Mouse (Mus musculus): Measurements from ENCODE around the gene Lpp. TPM values are rescaled to one million over a fixed set of nuclear protein-coding genes. Genes with fewer than 3 reads are reported as not detected.

Lpp gene
- total RNA-seq, 2 experiments from 2014 or later, result 32.5 to 60.6 TPM

GRCm38 (mm10) chr16:24656752-24657151 lies 263.4 kb downstream of the Lpp start:
- DNase-seq (ENCODE audit: low spot score in 2 of 2), result no peak

GRCm38 (mm10) chr16:24659049-24659448 lies 265.7 kb downstream of the Lpp start:
- DNase-seq (ENCODE audit: low spot score in 2 of 2), result no peak

GRCm38 (mm10) chr16:24664131-24664530 lies 270.8 kb downstream of the Lpp start:
- DNase-seq (ENCODE audit: low spot score in 2 of 2), result no peak

GRCm38 (mm10) chr16:24669718-24670460 lies 276.6 kb downstream of the Lpp start:
- no peak for DNase-seq (ENCODE audit: low spot score in 2 of 2)

GRCm38 (mm10) chr16:24678942-24679341 lies 285.6 kb downstream of the Lpp start:
- no peak for DNase-seq (ENCODE audit: low spot score in 2 of 2)

- DNase-seq (ENCODE audit: low spot score in 2 of 2), result no peak
These were observed 301.8 kb downstream of the Lpp start for GRCm38 (mm10) chr16:24695062-24695461.

- no peak for DNase-seq (ENCODE audit: low spot score in 2 of 2)
These were observed 310.9 kb downstream of the Lpp start for GRCm38 (mm10) chr16:24704215-24704614.

GRCm38 (mm10) chr16:24723641-24724040 lies 330.3 kb downstream of the Lpp start:
- no peak for DNase-seq (ENCODE audit: low spot score in 2 of 2)

- no peak for DNase-seq (ENCODE audit: low spot score in 2 of 2)
These were observed 339.4 kb downstream of the Lpp start for GRCm38 (mm10) chr16:24732751-24733150.

- DNase-seq (ENCODE audit: low spot score in 2 of 2), result no peak
These were observed 340.0 kb downstream of the Lpp start for GRCm38 (mm10) chr16:24733321-24733720.

GRCm38 (mm10) chr16:24735754-24736153 lies 342.4 kb downstream of the Lpp start:
- no peak for DNase-seq (ENCODE audit: low spot score in 2 of 2)

- DNase-seq (ENCODE audit: low spot score in 2 of 2), result no peak
These were observed 344.2 kb downstream of the Lpp start for GRCm38 (mm10) chr16:24737362-24738057.

GRCm38 (mm10) chr16:24740714-24741113 lies 347.4 kb downstream of the Lpp start:
- DNase-seq (ENCODE audit: low spot score in 2 of 2), result no peak

- DNase-seq (ENCODE audit: low spot score in 2 of 2), result no peak
These were observed 356.5 kb downstream of the Lpp start for GRCm38 (mm10) chr16:24749816-24750215.

- DNase-seq (ENCODE audit: low spot score in 2 of 2), result no peak
These were observed 362.8 kb downstream of the Lpp start for GRCm38 (mm10) chr16:24756141-24756540.

GRCm38 (mm10) chr16:24766051-24766450 lies 372.7 kb downstream of the Lpp start:
- DNase-seq (ENCODE audit: low spot score in 2 of 2), result peak in 1 of 2 experiments; percentile 33

- DNase-seq (ENCODE audit: low spot score in 2 of 2), result no peak
These were observed 373.3 kb downstream of the Lpp start for GRCm38 (mm10) chr16:24766596-24766995.

- no peak for DNase-seq (ENCODE audit: low spot score in 2 of 2)
These were observed 383.7 kb downstream of the Lpp start for GRCm38 (mm10) chr16:24777053-24777452.

GRCm38 (mm10) chr16:24778432-24779274 lies 385.3 kb downstream of the Lpp start:
- no peak for DNase-seq (ENCODE audit: low spot score in 2 of 2)

- no peak for DNase-seq (ENCODE audit: low spot score in 2 of 2)
These were observed 387.2 kb downstream of the Lpp start for GRCm38 (mm10) chr16:24780545-24780944.

- no peak for DNase-seq (ENCODE audit: low spot score in 2 of 2)
These were observed 388.6 kb downstream of the Lpp start for GRCm38 (mm10) chr16:24781922-24782321.

GRCm38 (mm10) chr16:24785651-24786050 lies 392.3 kb downstream of the Lpp start:
- no peak for DNase-seq (ENCODE audit: low spot score in 2 of 2)
